Mouse (Mus musculus): ENCODE measurements at regions not wholly inside any gene's neighbourhood (a gene's known extent, or its start where the extent isn't known, plus 50 kb on each side); places are given as distances from the start of the nearest gene placed in this dataset.
"Not testable (repeated sequence)": the region's sequence is repeated elsewhere in the genome, so short reads cannot be mapped to it uniquely, and the experiment has no call there.

DNA sequence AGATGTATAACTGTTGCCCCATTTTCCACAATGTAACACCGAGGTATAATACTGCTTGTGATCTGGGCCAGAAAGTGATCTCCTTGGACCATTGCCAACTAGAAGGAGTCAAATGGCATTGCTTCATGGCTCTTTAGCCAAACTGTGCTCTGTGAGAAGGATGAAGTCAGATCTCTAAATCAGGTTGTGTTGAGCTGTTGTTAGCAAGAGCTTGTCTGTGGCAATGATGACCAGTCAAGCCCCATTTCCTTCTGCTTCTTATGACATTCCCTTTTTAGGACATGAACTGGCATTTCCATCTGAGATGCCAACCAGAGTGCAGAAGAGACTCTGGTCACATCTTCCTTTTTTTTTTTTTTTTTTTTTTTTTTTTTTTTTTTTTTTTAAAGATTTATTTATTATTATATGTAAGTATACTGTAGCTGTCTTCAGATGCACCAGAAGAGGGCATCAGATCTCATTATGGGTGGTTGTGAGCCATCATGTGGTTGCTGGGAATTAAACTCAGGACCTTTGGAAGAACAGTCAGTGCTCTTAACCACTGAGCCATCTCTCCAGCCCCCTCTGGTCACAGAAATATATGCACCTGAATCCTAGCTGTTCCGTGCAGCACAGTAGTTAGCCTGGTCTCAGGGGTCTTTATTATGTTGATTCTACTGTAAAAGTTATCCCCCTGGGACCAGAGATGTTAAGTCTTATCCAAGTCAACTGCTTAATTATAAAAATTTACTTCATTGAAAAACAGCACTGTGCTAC is 1329.4 kb upstream of the A1bg start:
- DNase-seq (ENCODE audit: low spot score) = not testable (repeated sequence)

DNA sequence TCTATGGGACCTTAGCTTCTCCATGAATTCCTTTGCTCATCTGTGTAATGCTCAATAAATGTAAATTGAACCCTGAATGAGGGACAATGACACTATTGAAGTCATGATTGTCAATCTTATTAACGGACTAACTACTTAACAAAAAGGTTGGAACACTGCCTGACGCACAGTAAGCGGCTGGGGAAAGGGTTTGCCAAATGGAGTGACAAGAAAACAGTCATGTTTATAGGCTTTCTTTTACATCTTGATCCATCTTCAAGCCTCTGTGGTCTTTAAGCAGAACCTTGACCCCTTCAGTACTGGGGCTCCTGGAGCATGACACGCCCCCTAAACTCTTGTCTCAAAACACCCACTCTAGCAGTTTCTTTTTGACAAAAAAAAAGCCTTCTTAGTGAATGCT is 1326.6 kb upstream of the A1bg start:
- no peak for DNase-seq (ENCODE audit: low spot score)

DNA sequence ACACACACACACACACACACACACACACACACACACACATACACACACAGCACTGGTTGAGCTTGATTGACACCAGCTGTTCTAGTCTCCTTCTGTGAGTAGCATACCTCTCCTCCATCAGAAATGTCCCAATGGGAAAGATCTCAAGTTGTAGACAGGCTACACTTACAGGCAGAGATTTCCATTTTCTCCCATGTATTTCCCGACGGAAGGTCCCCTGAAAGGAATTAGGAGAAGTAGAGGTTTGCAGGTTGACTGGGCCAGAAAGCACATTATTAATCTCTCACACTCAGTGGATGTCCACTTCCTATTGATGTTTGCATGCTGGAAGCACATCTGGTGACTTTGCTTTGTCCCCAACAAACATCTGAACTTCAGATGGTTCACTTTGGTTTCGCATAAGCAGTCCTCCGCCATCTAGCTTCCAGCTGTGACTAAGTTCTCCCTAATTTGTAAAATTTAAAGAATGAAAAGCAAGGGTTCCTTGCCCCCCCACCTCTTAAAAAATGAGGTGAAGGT is 1323.8 kb upstream of the A1bg start:
- no peak for DNase-seq (ENCODE audit: low spot score)

DNA sequence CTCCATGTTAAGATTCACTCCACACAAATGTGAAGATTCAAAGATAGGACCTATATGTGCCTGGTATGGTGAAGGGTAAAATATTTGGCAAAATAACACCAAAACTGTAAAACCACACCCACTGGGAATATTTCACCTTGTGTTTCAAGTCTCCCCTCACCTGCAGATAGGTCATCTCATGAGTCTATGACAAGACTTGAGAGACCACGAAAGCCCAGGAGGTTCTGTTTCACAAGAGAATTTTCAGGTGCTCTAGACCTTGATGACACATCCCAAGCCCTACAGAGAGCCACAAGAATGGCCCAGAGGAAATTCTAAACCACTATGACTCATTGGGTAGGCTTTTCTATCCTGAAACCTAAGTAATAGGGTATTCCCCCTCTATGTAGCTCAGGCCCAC is 1322.4 kb upstream of the A1bg start:
- DNase-seq (ENCODE audit: low spot score) = no peak

DNA sequence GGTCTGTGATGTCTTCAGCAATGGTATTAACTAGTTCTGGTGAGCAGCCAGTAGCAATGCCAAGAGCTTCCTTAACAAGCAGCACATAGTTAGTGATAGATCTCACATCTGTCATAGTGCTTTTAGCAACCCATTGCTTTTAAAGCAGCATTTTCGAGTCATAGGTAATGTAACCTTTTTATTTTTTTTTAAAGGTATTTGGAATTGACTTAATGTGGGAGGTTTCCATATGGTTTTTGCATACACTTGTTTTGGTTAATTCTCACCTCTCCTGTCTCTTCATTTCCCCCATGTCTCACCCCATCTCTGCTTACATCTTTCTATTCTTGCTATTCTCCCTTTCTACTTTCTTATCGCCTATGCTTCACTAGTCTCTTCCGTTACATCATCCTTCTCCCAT is 1322.0 kb upstream of the A1bg start:
- no peak for DNase-seq (ENCODE audit: low spot score)

DNA sequence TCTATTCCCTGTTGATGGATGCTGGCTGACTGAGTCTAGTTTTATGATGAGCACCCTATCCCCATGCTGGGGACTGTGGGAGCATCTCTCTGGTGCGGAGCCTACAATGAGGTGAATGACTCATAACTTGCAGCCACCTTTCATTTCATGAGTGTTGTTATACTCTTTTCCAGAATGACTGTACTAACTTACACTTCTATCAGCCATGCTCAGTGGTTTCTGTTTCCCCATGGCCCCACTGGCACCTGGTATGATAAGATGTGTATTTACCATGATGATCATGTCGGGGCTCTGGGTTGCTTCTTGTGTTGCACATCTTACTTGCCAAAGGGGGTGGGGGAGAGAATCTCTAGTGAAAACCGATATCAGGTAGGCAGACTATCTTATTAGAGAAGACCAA is 1317.2 kb upstream of the A1bg start:
- DNase-seq (ENCODE audit: low spot score) = no peak

DNA sequence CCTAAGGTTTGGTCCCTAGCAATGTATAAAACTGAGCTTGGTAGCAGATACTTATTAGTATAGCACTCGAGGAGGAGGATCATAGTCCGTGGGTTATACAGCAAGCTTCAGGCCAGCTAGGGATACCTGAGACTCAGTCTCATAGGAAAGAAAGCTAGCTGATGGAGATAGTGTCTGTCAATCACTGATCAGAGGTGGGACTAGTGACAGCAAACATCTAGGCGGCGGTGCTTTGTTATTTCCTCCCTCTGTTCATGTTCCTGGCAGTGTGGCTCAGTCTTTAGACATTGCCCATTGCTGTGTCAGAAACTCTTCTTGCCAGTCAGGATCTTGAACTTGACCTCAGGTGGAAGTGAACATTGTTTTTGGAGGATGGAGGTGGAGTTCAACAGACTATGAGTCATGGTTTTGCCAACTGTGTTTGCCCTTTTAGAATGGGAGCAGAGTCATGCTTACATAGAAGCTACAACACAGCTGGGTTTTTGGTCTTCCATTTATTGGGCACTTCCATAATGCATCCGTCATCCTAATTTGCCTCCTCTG is 1315.8 kb upstream of the A1bg start:
- no peak for DNase-seq (ENCODE audit: low spot score)

DNA sequence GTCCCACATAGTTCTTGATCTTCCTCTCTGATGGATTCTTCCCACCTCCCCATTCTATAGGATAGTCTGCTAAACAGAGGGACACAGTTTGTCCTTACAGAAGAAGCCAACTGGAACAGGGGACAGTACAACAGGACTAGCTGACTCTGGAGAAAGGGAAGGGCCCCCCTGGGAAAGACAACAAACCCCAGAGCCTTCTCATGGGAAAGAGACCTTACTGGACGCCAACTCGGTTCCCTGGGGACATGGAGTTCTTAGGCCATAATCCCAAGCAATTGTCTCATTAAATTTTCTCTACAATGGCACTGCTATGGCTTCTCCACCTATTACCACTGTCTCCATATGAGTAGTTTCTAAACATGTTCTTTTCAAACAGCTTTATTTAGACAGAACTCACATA is 1313.2 kb upstream of the A1bg start:
- DNase-seq (ENCODE audit: low spot score) = no peak

DNA sequence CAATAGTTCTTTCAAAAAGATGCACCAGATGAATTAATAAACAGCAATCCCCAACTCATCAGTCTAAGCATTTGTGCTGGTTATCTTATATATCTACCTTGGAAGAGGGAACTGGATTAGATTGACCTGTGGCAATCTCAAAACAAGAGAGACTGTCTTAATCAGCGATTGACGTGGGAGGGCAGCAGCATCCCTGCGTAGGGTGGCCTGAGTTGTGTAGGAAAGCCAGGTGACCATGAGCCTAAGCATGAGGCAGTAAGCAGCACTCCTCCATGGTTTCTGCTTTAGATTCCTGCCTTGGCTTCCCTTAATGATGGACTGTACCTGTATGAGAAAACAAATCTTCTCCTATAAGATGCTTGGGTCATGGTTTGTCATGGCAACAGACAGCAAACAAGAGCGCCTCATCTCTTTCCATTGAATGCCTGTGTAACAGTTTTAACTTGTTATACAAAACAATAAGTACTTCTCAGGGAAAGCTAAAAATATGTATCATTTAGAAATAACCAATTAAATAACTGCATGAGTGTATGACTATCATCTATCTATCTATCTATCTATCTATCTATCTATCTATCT is 1311.5 kb upstream of the A1bg start:
- DNase-seq (ENCODE audit: low spot score) = no peak

DNA sequence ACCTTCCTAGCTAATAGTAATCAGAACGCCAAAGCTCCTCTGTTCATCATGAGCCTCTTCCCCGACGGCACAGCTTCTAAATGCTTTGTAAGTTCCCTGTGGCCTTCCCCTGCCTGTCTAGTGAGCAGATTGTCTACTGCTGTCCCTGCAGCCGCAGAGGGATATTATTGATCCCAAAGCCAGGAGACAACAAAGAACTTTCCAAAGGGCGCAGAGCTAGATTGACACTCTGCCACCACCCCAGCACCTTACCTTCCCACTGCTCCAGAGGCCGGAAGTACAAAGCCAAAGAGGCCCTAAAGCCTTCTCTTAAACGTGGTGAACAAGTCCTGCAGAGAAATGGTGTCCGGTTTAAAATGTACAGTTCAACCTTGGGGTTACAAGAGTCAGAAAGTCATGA is 1310.3 kb upstream of the A1bg start:
- DNase-seq (ENCODE audit: low spot score) = no peak

DNA sequence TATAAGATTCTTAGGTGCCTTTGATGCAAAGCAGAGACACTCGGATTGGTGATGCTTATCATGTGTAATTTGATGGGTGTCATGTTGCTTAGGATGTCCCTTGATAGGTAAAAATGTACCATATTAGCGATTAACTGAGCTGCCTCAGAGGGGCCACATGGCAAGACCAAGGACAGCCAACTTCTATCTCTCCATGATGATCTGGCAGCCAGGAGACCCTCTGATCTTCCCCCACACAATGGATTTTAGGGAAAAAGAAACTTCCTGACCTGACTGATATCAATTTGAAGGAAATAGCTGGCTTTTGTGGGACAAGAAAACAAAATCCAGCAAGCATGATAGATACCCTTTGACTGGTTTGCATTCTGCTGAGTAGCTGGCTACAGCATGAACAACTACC is 1308.9 kb upstream of the A1bg start:
- no peak for DNase-seq (ENCODE audit: low spot score)

DNA sequence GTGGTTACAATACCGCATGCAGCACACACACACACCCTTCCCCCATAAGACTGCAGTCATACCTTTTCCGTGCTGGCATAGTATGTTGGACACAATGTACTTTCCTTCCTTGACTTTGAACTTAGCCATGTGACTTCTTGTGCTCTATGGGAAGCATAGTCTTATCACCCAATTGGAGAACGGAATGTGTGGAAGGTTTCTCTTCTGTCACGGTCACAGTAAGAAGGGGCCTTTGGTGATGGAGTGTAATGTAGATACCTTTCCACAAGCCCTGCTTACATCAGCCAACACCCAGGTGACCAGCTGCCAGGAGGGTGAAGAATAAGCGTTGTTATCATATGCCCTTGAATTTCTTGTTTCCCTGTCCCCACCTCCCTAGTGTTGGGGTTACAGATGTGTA is 1308.0 kb upstream of the A1bg start:
- DNase-seq (ENCODE audit: low spot score) = no peak

DNA sequence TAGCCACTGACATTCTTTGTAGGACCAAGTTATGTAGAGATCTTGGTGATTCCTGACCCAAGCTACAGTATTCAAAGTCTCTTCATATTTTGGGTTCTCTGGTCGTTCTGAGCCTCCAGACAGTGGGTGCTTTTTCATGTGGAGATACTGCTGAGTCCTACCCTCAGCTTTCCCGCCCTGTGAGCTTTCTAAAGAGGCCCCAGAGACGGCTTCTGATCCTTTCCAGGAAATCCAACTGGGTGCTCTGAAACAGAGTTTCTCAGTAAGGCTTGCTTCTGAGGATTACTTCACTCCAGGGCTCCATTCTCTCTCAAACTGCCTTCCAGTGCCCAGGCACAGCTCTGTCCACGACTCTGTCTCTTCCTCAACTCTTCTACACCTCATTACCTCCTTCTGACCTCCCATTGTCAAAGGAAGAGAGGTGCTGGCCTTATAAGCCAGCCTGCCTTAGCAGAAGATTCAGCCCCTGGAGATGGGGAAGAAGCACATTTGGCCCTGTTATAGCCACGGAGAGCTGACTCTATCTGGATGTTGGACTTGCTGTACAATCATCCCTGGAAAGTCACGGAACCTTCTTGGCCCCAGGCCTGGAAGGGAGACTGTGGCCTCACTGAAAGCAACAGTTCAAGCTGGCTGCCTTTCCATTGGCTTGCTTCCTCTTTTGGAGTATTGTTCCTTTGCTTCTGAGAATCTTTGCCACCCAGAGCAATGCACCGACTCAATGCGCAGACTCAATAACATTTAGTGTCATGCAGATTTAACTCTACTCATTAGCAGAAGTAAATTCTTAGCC is 1306.9 kb upstream of the A1bg start:
- no peak for DNase-seq (ENCODE audit: low spot score)

DNA sequence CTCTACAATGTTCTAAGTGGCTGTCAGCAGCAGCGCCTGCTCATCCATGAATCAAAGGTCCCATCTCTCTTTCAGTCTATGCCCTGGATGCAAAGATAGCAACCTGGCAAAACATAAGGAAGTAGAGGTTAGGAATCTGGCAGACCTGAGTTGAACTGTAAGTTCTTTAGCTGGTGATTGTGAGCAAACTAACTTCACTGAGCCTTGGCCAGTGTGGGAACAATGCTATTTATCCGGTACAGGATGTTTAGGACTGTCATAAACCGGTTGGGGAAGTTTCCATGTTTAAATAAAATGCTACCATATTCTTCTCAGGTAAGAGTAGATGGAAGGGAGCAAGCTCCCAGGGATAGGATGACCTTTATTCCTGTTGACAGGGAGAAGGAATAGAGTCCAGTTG is 1306.2 kb upstream of the A1bg start:
- no peak for DNase-seq (ENCODE audit: low spot score)

DNA sequence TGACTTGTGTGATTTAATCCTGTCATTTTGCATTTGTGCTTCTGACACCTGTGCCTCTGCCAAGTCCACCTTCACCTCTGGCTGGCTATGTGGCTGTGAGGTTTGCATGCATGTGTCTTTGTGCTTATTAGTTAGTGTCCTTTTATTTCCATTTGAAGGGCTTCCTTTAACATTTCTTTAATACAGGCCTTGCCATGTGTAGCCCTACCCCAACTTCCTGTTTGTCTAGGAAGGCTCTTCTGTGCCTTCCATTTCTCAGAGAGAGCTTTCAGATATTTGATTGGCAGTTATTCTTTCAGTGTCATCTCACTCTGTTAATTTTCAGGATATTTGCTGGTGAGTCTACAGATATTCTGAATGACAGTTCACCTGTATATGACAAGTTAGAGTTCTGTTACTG is 1302.0 kb upstream of the A1bg start:
- DNase-seq (ENCODE audit: low spot score) = no peak

DNA sequence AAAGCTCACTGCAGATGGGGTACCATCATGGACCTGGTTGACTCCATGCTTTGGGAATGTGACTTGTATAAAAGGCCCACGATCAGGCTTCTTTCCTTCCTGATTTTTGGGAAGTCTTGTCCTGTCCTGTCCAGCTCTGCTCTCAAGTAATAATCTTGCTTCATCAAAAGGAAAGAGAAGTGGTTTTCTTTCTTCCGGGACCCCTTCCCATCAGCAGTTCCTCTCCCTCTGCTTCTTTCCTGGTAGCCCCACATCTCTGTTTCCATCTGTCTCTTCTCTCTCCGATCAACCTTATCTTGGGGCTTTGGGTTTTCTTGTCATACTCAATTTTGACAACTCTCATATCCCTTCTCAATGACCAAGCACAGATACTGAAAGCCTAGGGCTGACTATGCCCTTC is 1301.4 kb upstream of the A1bg start:
- DNase-seq (ENCODE audit: low spot score) = no peak

DNA sequence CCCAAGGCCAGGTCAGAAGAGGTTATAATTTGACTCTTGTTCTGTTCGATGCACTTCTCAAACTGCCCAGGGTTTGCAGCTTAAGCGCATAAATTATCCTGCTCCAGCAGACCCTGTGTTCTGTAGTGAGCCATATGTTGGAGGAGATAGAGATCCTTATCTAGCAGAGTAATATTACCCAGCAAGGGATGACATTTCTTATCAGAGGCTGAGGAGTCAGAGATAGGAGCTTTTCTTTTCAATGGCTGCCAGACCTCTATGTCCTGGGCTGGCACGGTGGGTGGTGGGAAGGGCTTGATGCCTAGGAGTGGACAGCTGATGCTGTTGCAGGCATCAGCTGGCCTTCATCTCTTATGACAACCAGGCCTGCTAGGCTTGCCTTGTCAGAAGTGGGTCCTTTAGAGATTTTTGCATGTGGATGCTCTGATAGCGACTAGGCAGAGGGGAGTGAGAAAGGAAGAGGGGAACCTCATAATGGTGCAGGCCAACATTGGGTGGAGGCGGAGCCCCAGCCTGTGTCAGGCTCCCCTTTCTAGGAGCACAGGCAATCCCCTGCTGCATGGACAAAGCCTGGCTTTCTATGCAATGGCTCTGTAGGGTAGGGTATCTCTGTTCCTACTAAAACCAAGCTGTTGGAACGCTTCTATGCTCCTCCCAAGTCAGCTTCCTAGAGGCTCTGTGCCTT is 1300.5 kb upstream of the A1bg start:
- DNase-seq (ENCODE audit: low spot score) = no peak

DNA sequence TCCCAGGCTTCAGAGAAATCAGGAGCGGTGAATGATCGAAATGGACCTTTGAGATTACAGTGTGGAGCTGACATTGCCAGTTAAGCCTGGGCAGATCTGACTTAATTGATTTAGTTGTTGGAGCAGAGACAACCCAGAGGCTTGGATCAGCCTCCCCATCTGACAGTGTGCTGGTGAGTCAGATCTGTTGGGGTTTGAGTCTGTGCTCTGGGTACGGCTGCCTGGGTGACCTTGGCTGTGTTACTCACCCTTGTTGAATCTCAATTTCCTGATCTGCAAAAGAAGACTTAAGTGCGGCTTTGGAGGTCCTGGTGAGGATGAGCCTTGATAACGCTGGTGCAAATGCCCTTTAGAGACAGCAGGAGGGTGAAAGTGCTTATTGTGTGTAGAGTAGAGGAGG is 1299.9 kb upstream of the A1bg start:
- no peak for DNase-seq (ENCODE audit: low spot score)

DNA sequence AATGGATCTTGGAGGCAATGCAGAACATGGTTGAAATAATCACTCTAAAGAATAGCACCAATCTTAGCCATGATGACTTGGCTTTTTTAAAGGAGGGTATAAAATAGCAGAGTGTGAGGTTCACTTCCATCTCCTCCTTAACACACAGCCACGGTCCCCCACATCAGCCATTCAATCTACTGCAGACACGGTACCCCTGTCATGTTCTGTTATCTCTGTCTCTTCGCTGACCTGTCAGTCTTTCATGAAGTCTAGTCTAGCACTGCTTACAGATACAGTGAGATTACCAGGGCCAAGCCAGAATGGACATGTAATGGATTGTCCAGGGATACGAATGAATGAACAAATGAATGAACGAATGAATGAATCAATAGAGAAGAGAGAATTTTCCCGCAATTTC is 1299.4 kb upstream of the A1bg start:
- no peak for DNase-seq (ENCODE audit: low spot score)

DNA sequence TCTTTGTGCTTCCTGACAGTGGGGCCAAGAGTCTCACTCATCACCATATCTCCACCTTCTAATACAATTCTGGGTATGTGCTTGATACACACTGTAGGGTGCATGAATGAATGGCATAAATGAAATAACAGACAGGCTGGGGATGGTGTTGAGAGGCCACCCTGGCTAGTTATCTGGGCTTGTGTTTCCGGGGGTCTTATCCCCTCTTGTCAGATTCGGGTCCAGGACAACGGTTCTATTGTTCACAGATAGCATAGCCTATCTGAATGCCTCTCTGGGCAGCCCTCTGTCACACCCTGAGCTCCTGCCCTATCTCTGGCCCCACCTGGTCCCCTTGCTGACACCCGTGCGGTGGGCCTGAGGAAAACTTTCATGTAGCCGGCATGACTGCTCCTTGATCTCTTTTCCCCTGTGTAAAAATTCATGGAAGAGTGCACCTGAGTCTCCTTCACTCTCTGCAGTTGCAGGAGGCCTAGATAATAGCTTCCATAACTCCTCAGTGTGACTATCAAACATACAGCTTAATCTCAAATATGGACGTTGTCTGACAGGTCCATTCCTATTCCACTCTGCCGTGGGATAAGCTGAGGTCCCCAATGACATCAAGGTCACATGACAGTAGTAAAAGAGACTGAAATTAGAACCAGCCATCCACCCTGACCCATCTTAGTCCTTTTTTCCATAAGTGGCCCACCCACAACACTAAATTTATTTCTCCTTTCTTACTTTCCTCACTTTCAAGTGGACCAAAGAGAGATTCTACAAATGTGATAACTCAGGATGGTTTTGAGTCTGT is 1298.4 kb upstream of the A1bg start:
- DNase-seq (ENCODE audit: low spot score) = no peak

DNA sequence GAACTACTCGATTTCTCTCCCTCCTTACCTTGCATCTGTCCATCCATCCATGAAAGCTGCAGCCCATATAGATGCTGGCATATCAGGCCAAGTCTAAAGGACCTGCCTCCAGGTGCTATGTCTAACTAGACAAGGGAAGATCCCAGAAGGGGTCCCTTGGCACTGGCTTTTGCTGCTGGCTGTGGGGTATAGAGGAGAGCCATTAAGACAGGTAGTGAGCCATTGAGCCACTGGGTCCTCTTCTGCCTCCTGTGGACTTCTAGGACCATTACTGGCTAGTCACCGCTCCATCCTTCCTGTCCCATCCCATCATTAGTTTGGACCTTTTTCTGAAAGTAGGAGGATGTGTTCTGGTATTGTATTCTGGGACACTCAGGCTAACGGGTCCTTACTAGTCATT is 1297.8 kb upstream of the A1bg start:
- DNase-seq (ENCODE audit: low spot score) = no peak
